Mouse (Mus musculus) stomach, postnatal 0 days (tissue): ENCODE data around the gene Egln2.

Experiments
- CTCF ChIP-seq: IDR thresholded peaks from 2 replicates; pipeline ENCODE4 v1.5.1; 2016; ENCODE audit warnings: antibody characterized with exemption, low read depth, mild to moderate bottlenecking, moderate library complexity
- EP300 ChIP-seq: optimal IDR thresholded peaks from 2 replicates; pipeline ENCODE3; 2016; ENCODE audit warnings: antibody characterized with exemption

- no peak for TF ChIP-seq CTCF
- no peak for TF ChIP-seq EP300
Measured at GRCm38 (mm10) chr7:27174896-27175295, 8.3 kb upstream of the Egln2 start.
